Mouse (Mus musculus) olfactory bulb, adult 2 months (tissue): ENCODE measurements around the gene Ap5b1.

ENCODE experiments used
- CTCF ChIP-seq: fragments of 200-500 bp; IDR thresholded peaks from 2 replicates; pipeline ENCODE4 v1.5.1; 2012; ENCODE audit warnings: low read depth, mild to moderate bottlenecking, low read length, moderate library complexity; ENCODE audit not compliant: insufficient read depth
- POLR2A ChIP-seq: fragments of 200-500 bp; IDR thresholded peaks from 2 replicates; pipeline ENCODE4 v1.6.1; 2012; ENCODE audit warnings: mild to moderate bottlenecking, low read depth, low read length, moderate library complexity; ENCODE audit not compliant: insufficient read depth

DNA sequence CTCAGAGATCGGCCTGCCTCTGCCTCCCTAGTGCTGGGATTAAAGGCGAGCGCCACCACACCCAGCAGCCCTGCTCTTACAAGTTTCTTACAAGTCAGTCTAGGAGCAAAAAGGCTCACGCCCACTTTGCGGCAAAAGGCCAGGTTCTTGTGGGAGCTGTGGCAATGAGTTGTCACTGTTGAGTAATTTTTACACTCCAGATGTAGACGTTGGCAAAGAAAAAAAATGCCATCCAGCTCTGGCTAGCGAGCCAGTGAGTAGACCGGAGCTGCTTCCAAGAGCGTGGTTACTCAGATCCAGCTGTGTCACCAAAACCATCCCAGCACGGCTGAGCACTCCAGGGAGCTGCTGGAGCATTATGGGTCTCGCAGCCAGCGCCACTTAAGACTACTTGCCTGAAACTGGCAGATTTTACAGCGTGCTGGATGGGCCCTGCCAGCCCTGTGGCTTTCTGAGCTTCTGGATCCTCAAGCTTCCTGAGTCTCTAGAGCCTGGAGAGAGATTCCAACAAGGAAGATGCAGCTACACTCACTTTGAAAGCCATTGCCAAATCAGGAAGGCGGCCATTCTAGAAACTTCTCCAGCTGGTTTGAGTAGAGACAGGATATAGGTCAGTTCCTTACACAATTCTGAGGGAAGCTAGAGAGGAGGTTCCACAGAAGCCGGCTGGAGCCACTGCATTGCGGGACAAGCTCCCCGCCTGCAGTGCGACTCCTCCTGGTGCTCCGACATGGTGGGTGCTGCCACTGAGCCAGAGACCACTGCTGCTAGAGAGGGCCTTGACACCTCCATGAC is 4.7 kb downstream of the Ap5b1 start:
- TF ChIP-seq POLR2A, result no peak
- TF ChIP-seq CTCF, result no peak
